Mouse (Mus musculus) right cerebral cortex, adult 18-20 months (tissue): ENCODE data around the gene AY074887.
"Not testable (repeated sequence)": the region's sequence is repeated elsewhere in the genome, so short reads cannot be mapped to it uniquely, and the experiment has no call there.

Source experiments
- DNase-seq: peaks from one replicate; pipeline ENCODE4 v3.0.0; 2022; ENCODE audit warnings: mixed read lengths

The AY074887 gene

DNA sequence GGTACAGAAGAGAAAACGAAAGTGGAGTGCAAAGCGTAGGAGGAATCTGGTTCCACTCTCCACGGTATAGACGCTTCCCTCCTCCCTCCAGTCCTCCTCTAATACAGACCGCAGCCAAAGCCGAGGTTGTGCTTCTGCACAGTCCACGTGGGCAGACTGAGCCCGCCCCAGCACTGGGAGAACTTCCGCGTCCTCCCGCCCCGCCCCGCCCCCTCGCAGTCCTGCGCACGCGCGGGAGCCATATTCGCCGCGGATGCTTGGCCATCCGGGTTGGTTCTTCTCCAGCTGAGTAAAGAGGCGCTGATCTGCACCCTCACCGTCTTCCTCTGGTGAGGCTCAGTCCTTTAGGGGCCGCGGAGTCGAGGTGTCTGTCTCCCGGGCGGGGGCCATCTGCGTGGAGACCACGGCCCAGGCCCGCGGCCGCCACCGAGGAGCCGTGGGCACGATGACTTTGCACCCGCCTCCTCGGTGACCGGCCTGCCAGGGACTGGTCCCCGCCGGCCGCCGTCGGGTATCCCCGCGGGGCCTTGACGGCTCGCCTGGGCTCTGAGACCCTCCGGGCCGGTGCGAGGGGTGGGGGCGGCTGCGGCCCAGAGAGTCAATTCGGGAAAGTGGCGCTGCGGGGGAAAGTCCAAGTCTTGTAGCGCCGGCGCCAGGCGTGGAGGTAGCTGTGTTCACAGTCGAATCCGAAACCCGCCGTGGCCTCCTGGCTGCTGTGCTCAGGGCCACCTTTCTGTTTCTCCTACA lies at the start of gene AY074887, which contains the start of gene Psma4:
TSS of gene AY074887 (minus strand) at position 424 of the 747 bp plus-strand sequence.
TSS of gene Psma4 (plus strand) at position 216 of the 747 bp plus-strand sequence.
- peak; percentile 90 for DNase-seq

DNA sequence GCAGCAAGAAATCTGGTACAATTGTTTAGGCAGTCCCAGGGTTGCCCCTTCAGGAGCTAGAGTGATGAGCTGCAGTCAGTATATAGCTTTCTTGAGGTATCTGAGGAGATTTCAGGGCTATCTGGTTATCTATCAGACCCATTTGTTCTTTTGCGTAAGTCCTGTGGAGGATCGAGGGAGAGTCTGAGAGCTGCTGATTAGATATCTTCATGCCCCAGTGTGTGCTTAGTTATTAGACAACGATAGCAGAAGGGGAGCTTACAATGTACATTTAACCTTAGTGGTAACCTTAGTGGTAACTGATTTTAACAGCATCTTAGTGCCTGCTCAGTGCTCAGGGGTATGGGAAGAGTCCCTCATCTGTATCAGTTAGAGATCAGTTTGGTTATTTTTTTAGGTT lies 44.8 kb upstream of the AY074887 start:
- DNase-seq = no peak

DNA sequence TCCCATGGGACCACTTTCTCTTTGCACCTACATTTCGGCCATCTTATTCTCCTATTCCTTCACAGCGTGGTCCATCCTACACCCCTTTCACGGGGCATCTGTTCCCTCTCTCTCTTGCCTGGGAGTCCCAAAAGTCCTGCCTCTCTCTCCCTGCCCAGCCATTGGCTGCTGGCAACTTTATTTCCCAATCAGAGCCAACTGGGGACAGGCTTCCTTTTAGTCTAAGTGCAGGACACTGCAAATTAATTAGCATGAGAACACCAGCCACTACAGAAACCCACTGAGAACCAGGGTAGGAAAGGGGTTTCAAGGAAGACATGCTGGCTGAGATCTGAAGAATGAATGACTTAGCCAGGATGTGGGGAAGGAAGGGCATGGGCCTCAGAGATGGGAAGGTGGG lies 43.6 kb upstream of the AY074887 start:
- DNase-seq = no peak

DNA sequence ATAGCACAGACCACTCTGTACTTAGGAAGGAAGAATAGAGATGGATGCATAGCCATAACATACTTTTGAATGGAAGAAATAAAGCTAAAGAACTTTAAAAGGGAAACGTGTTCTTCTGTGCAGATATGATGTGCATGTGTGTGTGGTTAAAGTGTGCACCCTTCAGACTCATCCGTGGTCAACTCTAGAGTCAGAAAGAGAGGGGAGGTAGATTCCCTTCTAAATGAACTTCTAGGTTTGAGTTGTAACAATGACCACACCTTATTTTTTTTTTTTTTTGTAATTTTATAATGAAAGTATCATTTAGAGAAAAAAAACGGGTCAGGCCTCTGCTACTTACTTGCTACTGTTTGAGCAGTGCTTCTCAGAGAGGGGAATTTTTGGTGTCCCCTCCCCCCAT lies 39.6 kb upstream of the AY074887 start:
- no peak for DNase-seq

- no peak for DNase-seq
Measured at GRCm38 (mm10) chr9:54982401-54982800, 31.6 kb upstream of the AY074887 start.

- DNase-seq = no peak
Measured at GRCm38 (mm10) chr9:54981291-54982191, 30.7 kb upstream of the AY074887 start.

DNA sequence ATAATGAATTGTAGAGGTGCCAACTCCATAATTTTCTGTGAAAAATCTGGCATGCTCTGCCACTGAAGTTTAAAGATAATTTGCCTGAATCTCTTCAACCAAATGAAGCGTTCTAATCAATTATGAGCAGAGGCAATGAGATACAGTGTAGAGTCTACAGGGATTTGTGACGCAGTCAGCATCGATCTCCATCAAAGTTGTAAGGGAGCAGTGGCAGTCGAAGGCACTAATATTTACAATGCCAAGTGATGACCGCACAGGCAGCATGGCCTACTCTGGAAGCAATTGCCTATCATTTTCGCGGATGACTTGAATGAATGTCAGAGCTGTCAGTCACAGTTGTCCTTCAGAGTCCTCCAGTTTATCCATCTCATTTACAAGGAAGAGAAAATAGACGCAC lies 29.9 kb upstream of the AY074887 start, which contains the start of gene Chrna5:
TSS of gene Chrna5 (plus strand) at position 207 of the 400 bp plus-strand sequence.
- no peak for DNase-seq

DNA sequence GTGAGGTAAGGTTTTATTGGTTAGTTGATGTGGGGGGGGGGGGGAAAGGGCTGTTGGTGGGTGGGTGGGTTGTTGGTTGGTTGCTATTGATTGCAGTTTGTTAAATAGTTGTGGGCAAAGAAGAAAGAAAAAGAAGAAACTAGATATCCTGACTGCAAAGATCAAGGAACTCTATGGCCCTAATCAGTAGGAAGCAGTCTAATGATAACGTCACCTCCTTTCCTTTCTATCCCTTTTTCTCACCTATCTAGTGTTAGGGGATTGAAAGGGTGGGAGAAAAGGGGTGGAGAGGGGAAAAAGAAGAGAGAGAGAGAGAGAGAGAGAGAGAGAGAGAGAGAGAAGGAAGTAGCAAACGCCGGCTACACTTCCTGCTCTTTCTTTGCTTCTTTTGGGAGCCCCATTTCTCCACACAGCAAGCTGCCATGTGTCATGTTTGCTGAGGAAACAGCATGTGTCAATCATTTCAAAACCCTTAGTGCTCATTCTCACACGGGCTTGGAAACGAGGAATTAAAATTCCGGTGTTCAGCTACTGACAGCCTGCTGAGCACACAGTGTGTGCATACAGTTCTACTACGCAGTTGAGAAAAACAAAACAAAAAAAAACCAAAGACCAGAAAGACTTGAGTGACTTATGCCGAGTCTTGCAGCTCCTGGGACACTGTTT lies 19.3 kb upstream of the AY074887 start:
- no peak for DNase-seq

GRCm38 (mm10) chr9:54963669-54964068 lies 12.9 kb upstream of the AY074887 start:
- no peak for DNase-seq

GRCm38 (mm10) chr9:54961059-54961458 lies 10.3 kb upstream of the AY074887 start:
- no peak for DNase-seq

- DNase-seq = not testable (repeated sequence)
Measured at GRCm38 (mm10) chr9:54950162-54950561, 636 bp downstream of the AY074887 start.

DNA sequence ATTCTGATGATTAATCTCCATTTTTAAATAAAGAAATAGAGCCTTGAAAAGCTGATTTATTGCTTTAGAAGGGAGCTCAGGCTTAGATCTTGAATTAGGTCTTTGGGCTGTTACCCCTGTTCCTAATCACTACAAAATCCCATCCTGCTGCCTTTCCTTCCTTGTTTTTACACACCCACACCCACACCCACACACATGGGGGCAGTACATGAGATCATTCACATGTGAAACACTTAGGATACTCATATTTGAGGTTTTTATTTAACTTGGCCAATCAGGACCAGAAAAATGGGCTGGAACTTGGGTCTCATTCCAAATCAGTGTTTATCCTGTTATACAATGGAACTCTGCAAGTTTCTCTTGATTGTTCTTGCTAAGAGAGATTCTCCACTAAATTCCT lies 1.3 kb downstream of the AY074887 start:
- no peak for DNase-seq

DNA sequence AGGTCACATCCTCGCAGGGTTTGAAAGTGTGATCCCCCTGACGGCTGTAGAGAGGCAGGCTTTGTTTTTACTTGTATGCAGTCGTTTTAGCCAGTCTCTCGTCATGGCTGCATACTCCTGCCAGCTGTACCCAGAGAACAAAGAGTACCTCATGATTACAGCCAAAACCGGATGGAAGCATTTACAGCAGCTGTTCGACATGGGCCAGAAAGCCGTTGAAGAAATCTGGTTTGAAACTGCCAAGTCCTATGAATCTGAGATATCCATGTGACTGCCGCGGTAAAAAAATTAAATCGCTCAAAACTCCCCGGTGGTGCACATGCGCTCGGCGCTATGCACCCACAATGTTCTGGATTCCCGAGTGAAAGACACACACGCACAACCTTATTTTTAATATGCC lies 4.5 kb downstream of the AY074887 start:
- DNase-seq = no peak

DNA sequence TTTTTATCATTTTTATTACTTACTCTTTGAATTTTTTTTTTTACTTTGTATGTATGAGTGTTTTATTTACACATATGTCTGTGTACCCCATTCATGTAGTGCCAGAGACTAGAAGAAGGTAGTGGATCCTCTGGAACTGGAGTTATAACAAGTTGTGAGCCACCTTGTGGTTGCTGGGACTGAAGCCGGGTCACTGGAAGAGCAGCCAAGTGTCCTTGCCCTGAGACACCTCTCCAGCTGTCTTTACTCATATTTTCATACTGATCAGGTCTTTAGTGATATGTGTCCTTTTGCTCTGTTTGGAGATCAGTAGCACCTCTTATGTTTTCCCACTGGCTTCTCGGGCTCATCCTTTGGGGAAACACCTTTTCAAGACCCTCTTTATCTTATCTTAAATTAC lies 6.3 kb downstream of the AY074887 start:
- no peak for DNase-seq

- DNase-seq = no peak
Measured at GRCm38 (mm10) chr9:54942071-54942470, 8.7 kb downstream of the AY074887 start.

DNA sequence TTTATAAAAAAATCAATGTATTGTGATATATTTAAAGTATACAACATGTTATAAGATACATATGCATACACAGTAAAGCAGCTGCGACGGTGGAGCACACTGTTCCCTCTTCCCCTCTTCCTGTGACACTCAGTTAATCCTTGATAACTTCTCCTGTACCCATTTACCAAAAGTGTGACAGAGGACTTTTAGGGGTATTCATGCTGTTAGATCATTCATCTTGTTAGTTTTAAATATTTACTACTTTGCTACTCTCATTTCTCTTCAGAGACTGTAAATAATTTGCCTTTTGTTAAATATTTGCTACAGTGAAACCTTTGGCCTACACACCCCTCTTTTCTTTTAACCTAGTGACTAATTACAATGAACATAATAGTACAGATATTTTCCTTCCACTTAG lies 18.4 kb downstream of the AY074887 start:
- no peak for DNase-seq

DNA sequence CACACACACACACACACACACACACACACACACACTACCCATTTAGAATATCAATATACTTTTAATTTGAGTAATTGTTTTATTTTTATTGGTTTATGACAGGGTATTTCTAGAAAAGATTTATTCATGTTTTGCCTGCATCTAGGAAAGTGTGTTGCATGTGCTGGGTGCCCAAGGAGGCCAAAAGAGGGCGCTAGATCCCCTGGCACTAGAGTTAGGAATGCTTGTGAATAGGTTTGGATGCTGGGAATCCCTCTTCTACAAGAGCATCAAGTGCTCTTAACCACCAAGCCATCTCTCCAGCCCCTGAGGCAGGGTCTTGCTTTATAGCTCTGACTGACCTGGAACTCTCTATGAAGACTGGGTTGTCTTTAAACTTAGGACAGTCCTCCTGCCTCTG lies 19.0 kb downstream of the AY074887 start:
- DNase-seq = no peak

GRCm38 (mm10) chr9:54930741-54931140 lies 20.1 kb downstream of the AY074887 start:
- DNase-seq = no peak

DNA sequence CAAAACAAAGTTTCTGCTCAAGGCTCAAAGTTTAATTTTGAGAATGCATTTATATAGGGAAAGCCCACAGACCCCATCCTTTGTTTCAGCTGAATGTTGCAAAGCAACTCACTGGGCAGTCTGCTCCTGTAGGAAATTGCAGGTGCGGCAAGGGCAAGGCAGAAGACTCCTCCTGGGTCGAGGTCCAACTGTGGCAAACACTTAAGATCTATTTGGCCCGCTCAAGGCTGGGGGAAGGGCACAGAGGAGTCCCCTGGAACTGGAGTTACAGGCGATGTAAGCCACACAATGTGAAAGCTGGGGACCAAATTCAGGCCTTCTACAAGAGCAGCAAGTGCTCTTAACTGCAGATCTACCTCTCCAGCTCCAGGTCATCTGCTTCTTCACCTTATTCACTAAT lies 30.9 kb downstream of the AY074887 start:
- no peak for DNase-seq

GRCm38 (mm10) chr9:54918781-54919180 lies 32.0 kb downstream of the AY074887 start:
- no peak for DNase-seq

DNA sequence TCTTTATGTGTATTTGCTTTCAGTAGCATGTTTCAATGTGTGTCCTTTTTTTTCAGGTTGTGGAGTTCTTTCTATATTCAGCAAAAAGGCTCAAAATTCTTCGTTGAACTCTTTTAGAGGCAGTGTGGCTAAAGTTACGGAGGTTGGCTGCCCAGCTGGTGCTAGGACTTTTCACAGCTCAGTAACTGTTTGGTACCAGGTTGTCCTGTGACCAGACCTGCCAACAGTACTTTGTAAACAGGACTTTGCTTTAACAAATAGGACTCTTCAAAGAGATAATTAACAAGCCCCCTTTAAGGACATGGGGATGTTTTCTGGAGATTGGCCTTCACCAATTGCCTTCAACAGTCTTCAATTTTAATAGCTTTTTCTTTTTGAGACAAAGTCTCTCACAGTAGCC lies 32.6 kb downstream of the AY074887 start:
- DNase-seq = no peak

DNA sequence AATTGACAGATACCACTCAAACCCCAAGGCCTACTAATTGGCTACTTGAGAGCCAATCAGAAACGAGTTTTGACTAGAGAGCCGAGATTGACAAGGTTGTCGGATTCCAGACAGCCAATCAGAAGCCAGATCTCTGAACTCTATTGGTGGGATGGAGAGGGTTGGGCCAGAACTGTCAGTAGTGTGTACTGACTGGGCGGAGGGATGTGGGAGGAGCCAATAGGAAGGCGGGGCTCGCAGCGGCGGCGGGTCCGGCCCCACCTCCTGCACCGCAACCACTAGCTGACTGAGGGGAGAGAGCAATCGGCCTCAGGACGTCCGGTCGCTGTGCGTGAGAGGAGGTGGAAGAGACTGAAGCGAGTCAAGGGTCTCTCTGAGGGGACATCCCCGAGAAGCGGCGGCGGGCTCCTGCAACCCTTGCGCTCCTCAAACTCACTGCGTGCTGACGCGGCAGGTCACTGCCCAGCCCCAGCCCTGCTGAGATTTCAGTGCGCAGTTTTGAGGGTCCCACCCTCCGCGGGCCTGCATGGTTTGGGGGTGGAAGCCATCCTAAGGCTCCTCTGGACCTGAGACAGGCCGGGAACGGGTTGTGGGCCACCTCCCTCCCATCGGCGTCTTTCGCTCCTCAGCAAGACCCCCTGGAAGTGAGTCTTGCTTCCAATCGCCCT lies 33.7 kb downstream of the AY074887 start, which contains the start of gene Hykk:
TSS of gene Hykk (plus strand) at position 274 of the 668 bp plus-strand sequence.
- peak; percentile 94 for DNase-seq

DNA sequence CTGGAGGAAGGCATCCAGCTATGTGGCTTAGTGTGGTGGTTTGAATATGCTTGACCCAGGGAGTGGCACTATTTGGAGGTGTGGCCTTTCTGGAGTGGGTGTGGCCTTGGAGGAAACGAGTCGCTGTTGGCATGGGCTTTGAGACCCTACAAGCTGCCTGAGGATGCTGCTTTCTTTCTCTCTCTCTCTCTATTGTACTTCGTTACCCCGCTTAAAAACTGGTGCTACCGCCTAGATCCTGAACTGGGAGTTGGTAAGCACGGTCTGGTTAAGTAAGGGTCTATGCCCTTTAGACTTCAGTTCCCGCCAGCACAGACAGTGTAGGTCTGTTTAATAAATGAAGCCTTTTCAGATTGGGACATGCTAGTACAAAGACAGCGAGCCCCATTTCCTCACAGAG lies 34.4 kb downstream of the AY074887 start:
- DNase-seq = no peak
